Comparison of ENCODE assay signal across 23 mouse cellular contexts in the genomic region with DNA sequence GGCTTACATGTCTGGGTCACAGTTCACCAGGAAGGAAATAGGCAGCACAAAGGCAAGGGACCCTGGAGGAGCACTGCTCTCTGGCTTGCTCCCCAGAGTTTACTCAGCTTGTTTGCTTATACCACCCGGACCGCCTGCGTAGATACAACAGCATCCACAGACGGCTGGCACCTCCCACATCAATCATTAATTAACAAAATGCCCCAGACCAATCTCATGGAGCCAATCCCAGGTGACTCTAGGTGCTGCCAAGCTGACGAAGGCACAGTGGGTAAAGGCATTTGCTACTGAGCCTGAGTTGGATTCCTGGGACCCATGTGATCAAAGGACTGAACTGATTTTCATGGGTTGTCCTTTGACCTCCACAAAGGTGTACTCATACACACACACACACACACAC. TPM values are rescaled to one million over a fixed set of nuclear protein-coding genes. Genes with fewer than 3 reads are reported as not detected.
A peak's percentile ranks its signal among the peaks of the same experiment; 100 is the strongest.
DNase-seq lines count a peak whose midpoint lies in the region; ATAC-seq lines count a peak whose summit lies in the region.
"Had no signal": no experiment of that assay in that cellular context is flagged by ENCODE, and none has a peak within 500 bp of the region (broad histone marks: within the 10 kb centered on the region; RNA-seq: fewer than 3 reads in every experiment).

No protein-coding gene starts in this region.

- H3K9ac ChIP-seq in hindbrain, embryonic 13.5 days = no peak overlapping the region
- H3K9ac ChIP-seq in hindbrain, embryonic 11.5 days (ENCODE audit: low read depth, low read length) = no peak overlapping the region
- no peak overlapping the region for H3K9ac ChIP-seq in kidney, embryonic 16.5 days (replicated peaks; ENCODE audit: low read length)
- no peak overlapping the region for H3K9ac ChIP-seq in midbrain, embryonic 11.5 days (ENCODE audit: low read length)
- H3K9ac ChIP-seq in midbrain, embryonic 15.5 days = no peak overlapping the region
- H3K9ac ChIP-seq: embryonic facial prominence, embryonic 15.5 days; heart, embryonic 15.5 days had no signal

- H3K4me1 ChIP-seq in hindbrain, embryonic 13.5 days (replicated peaks) = peaks cover 49% of the 10 kb centered on the region
- peaks cover 4% of the 10 kb centered on the region; the same call in 1 of the 2 replicates for H3K4me1 ChIP-seq in hindbrain, embryonic 11.5 days (replicated peaks; ENCODE audit: control insufficient read depth, insufficient read depth, low read length)
- H3K4me1 ChIP-seq in kidney, embryonic 16.5 days (ENCODE audit: insufficient read depth, low read length) = peaks cover 14% of the 10 kb centered on the region
- peaks cover 10% of the 10 kb centered on the region for H3K4me1 ChIP-seq in midbrain, embryonic 11.5 days (ENCODE audit: control insufficient read depth, insufficient read depth, low read length)
- peaks cover 18% of the 10 kb centered on the region for H3K4me1 ChIP-seq in midbrain, embryonic 15.5 days

- H3K36me3 ChIP-seq in hindbrain, embryonic 13.5 days = no peaks in the 10 kb centered on the region
- H3K36me3 ChIP-seq in hindbrain, embryonic 11.5 days (ENCODE audit: control insufficient read depth, insufficient read depth, low read length) = no peaks in the 10 kb centered on the region
- no peaks in the 10 kb centered on the region for H3K36me3 ChIP-seq in kidney, embryonic 16.5 days (ENCODE audit: insufficient read depth, low read length)
- H3K36me3 ChIP-seq in midbrain, embryonic 11.5 days (ENCODE audit: control insufficient read depth, insufficient read depth, low read length) = no peaks in the 10 kb centered on the region
- H3K36me3 ChIP-seq in midbrain, embryonic 15.5 days (replicated peaks) = no peaks in the 10 kb centered on the region
- H3K36me3 ChIP-seq: embryonic facial prominence, embryonic 15.5 days; forebrain, embryonic 10.5 days; heart, embryonic 15.5 days; hindbrain, embryonic 10.5 days had no signal

- 60% methylated on average over 5 of the region's 5 CpGs for WGBS in hindbrain, embryonic 13.5 days
- WGBS in hindbrain, embryonic 11.5 days = 73% methylated on average over 5 of the region's 5 CpGs
- 54% methylated on average over 5 of the region's 5 CpGs for WGBS in kidney, embryonic 16.5 days
- 85% methylated on average over 5 of the region's 5 CpGs for WGBS in midbrain, embryonic 11.5 days
- WGBS in midbrain, embryonic 15.5 days = 73% methylated on average over 5 of the region's 5 CpGs

- no peak for DNase-seq in hindbrain, embryonic 11.5 days (ENCODE audit: low spot score)
- DNase-seq in kidney, adult 8-10 months = peak; percentile 30 to 59
- DNase-seq in midbrain, embryonic 11.5 days (ENCODE audit: low spot score, missing footprints) = peak; percentile 65
- DNase-seq in yolk sac, embryonic 10.5 days (ENCODE audit: low spot score) = peak; percentile 44
- no peak for DNase-seq in layer of hippocampus, postnatal 10 days (ENCODE audit: low spot score in 2 of 2)
- DNase-seq: adrenal gland, postnatal 10 days; cerebellum, adult 11 months; cerebellum, adult 8-10 months; cerebellum, postnatal 14 days; embryo, embryonic 11 days; gastrocnemius, postnatal 10 days; heart, adult 2 months had no signal

- peaks cover 26% of the 10 kb centered on the region for H3K27me3 ChIP-seq in hindbrain, embryonic 13.5 days
- peaks cover 16% of the 10 kb centered on the region for H3K27me3 ChIP-seq in hindbrain, embryonic 11.5 days (ENCODE audit: control insufficient read depth, insufficient read depth, low read length)
- peaks cover 37% of the 10 kb centered on the region for H3K27me3 ChIP-seq in kidney, embryonic 16.5 days (ENCODE audit: insufficient read depth, low read length)
- H3K27me3 ChIP-seq in midbrain, embryonic 11.5 days (ENCODE audit: control insufficient read depth, insufficient read depth, low read length) = peaks cover 23% of the 10 kb centered on the region; the same call in 1 of the 2 replicates
- peaks cover 10% of the 10 kb centered on the region; the same call in 1 of the 2 replicates for H3K27me3 ChIP-seq in midbrain, embryonic 15.5 days (replicated peaks)

- 0 out of 2 replicates have a peak overlapping the region, but pooled peaks have one; percentile 32 for H3K27ac ChIP-seq in hindbrain, embryonic 13.5 days
- no peak overlapping the region for H3K27ac ChIP-seq in hindbrain, embryonic 11.5 days (ENCODE audit: low read depth, low read length)
- H3K27ac ChIP-seq in kidney, embryonic 16.5 days (ENCODE audit: low read length) = no peak overlapping the region
- H3K27ac ChIP-seq in midbrain, embryonic 11.5 days (ENCODE audit: low read depth, low read length) = no peak overlapping the region
- H3K27ac ChIP-seq in midbrain, embryonic 15.5 days = no peak overlapping the region
- H3K27ac ChIP-seq: embryonic facial prominence, embryonic 15.5 days; forebrain, embryonic 10.5 days; heart, adult 2 months; heart, embryonic 15.5 days; hindbrain, embryonic 10.5 days had no signal

- H3K9me3 ChIP-seq in hindbrain, embryonic 13.5 days = no peaks in the 10 kb centered on the region
- H3K9me3 ChIP-seq in hindbrain, embryonic 11.5 days (ENCODE audit: control insufficient read depth, low read length) = no peaks in the 10 kb centered on the region
- H3K9me3 ChIP-seq in kidney, embryonic 16.5 days (ENCODE audit: low read length) = no peaks in the 10 kb centered on the region
- no peaks in the 10 kb centered on the region for H3K9me3 ChIP-seq in midbrain, embryonic 11.5 days (ENCODE audit: control insufficient read depth, low read length)
- no peaks in the 10 kb centered on the region for H3K9me3 ChIP-seq in midbrain, embryonic 15.5 days
- H3K9me3 ChIP-seq: embryonic facial prominence, embryonic 15.5 days; forebrain, embryonic 10.5 days; heart, embryonic 15.5 days; hindbrain, embryonic 10.5 days had no signal

- no peak overlapping the region for H3K4me3 ChIP-seq in hindbrain, embryonic 13.5 days
- no peak overlapping the region for H3K4me3 ChIP-seq in hindbrain, embryonic 11.5 days (ENCODE audit: low read depth, low read length)
- no peak overlapping the region for H3K4me3 ChIP-seq in kidney, embryonic 16.5 days (ENCODE audit: low read length)
- no peak overlapping the region for H3K4me3 ChIP-seq in midbrain, embryonic 11.5 days (ENCODE audit: low read depth, low read length)
- H3K4me3 ChIP-seq in midbrain, embryonic 15.5 days = no peak overlapping the region
- H3K4me3 ChIP-seq: embryonic facial prominence, embryonic 15.5 days; erythroblast, embryonic 14.5 days; forebrain, embryonic 10.5 days; heart, adult 2 months; heart, embryonic 15.5 days; hindbrain, embryonic 10.5 days had no signal

- no peak overlapping the region for H3K4me2 ChIP-seq in hindbrain, embryonic 13.5 days
- H3K4me2 ChIP-seq in hindbrain, embryonic 11.5 days (replicated peaks; ENCODE audit: low read depth, low read length) = no peak overlapping the region
- H3K4me2 ChIP-seq in kidney, embryonic 16.5 days (replicated peaks; ENCODE audit: low read depth, low read length) = no peak overlapping the region
- H3K4me2 ChIP-seq in midbrain, embryonic 11.5 days = no peak overlapping the region
- no peak overlapping the region for H3K4me2 ChIP-seq in midbrain, embryonic 15.5 days
- H3K4me2 ChIP-seq: embryonic facial prominence, embryonic 15.5 days; heart, embryonic 11.5 days; heart, embryonic 15.5 days had no signal

- ATAC-seq in hindbrain, embryonic 13.5 days (ENCODE audit: low FRiP score) = no peak
- ATAC-seq in hindbrain, embryonic 11.5 days (ENCODE audit: low FRiP score) = no peak
- ATAC-seq in kidney, embryonic 16.5 days (ENCODE audit: low FRiP score, low TSS enrichment) = no peak
- ATAC-seq in midbrain, embryonic 11.5 days (ENCODE audit: low FRiP score) = no peak
- no peak for ATAC-seq in midbrain, embryonic 15.5 days (replicated peaks)
- ATAC-seq: forebrain, embryonic 16.5 days had no signal

RNA-seq across cellular contexts. Expression of a gene that starts 6.6 kb away (rescaled TPM):
- polyA plus RNA-seq in hindbrain, embryonic 13.5 days (2015; fragmentation: Nextera tagmentation; extraction: Ambion mirVana) = 15.6 and 16.2 TPM in 2 replicates
- 7.7 and 10.5 TPM in 2 replicates for polyA plus RNA-seq in hindbrain, embryonic 11.5 days (2014; fragmentation: Nextera tagmentation; extraction: Ambion mirVana)
- 5.5 and 6.4 TPM in 2 replicates for polyA plus RNA-seq in kidney, embryonic 16.5 days (2015; fragmentation: Nextera tagmentation; extraction: Ambion mirVana)
- 12.8 and 14.1 TPM in 2 replicates for polyA plus RNA-seq in midbrain, embryonic 11.5 days (2014; fragmentation: Nextera tagmentation; extraction: Ambion mirVana)
- polyA plus RNA-seq in midbrain, embryonic 15.5 days (2015; fragmentation: Nextera tagmentation; extraction: Ambion mirVana) = 29.4 TPM in 2 replicates
- total RNA-seq in layer of hippocampus, postnatal 10 days (2021) = 10 to 100 TPM; 11.5 to 11.7 TPM
- total RNA-seq: common myeloid progenitor, adult 5-6 weeks; gastrocnemius, postnatal 10 days had no signal
- polyA plus RNA-seq: erythroblast, embryonic 14.5 days had no signal

RNA-seq across cellular contexts. Expression of a gene that starts 23.8 kb away (rescaled TPM):
- polyA plus RNA-seq in hindbrain, embryonic 13.5 days (2015; fragmentation: Nextera tagmentation; extraction: Ambion mirVana) = 875 and 879 TPM in 2 replicates
- 702 and 724 TPM in 2 replicates for polyA plus RNA-seq in hindbrain, embryonic 11.5 days (2014; fragmentation: Nextera tagmentation; extraction: Ambion mirVana)
- polyA plus RNA-seq in kidney, embryonic 16.5 days (2015; fragmentation: Nextera tagmentation; extraction: Ambion mirVana) = 670 and 691 TPM in 2 replicates
- 730 and 739 TPM in 2 replicates for polyA plus RNA-seq in midbrain, embryonic 11.5 days (2014; fragmentation: Nextera tagmentation; extraction: Ambion mirVana)
- 715 and 767 TPM in 2 replicates for polyA plus RNA-seq in midbrain, embryonic 15.5 days (2015; fragmentation: Nextera tagmentation; extraction: Ambion mirVana)
- 100 to 1,000 TPM; 486 to 497 TPM for total RNA-seq in layer of hippocampus, postnatal 10 days (2021)

RNA-seq across cellular contexts. Expression of a gene that starts 29.4 kb away (rescaled TPM):
- polyA plus RNA-seq in hindbrain, embryonic 13.5 days (2015; fragmentation: Nextera tagmentation; extraction: Ambion mirVana) = 86.3 and 94.6 TPM in 2 replicates
- polyA plus RNA-seq in hindbrain, embryonic 11.5 days (2014; fragmentation: Nextera tagmentation; extraction: Ambion mirVana) = 17.7 and 18.3 TPM in 2 replicates
- 17.7 and 20.2 TPM in 2 replicates for polyA plus RNA-seq in kidney, embryonic 16.5 days (2015; fragmentation: Nextera tagmentation; extraction: Ambion mirVana)
- polyA plus RNA-seq in midbrain, embryonic 11.5 days (2014; fragmentation: Nextera tagmentation; extraction: Ambion mirVana) = 17.6 and 17.7 TPM in 2 replicates
- 153 and 155 TPM in 2 replicates for polyA plus RNA-seq in midbrain, embryonic 15.5 days (2015; fragmentation: Nextera tagmentation; extraction: Ambion mirVana)
- 100 to 1,000 TPM; 345 to 387 TPM for total RNA-seq in layer of hippocampus, postnatal 10 days (2021)

RNA-seq across cellular contexts. Expression of a gene that starts 40.1 kb away (rescaled TPM):
- 21.6 and 22.4 TPM in 2 replicates for polyA plus RNA-seq in hindbrain, embryonic 13.5 days (2015; fragmentation: Nextera tagmentation; extraction: Ambion mirVana)
- polyA plus RNA-seq in hindbrain, embryonic 11.5 days (2014; fragmentation: Nextera tagmentation; extraction: Ambion mirVana) = 14.9 and 17.7 TPM in 2 replicates
- polyA plus RNA-seq in kidney, embryonic 16.5 days (2015; fragmentation: Nextera tagmentation; extraction: Ambion mirVana) = 19.0 and 19.8 TPM in 2 replicates
- polyA plus RNA-seq in midbrain, embryonic 11.5 days (2014; fragmentation: Nextera tagmentation; extraction: Ambion mirVana) = 16.0 and 16.1 TPM in 2 replicates
- 27.7 and 28.2 TPM in 2 replicates for polyA plus RNA-seq in midbrain, embryonic 15.5 days (2015; fragmentation: Nextera tagmentation; extraction: Ambion mirVana)
- 10 to 100 TPM; 24.6 to 28.8 TPM for total RNA-seq in layer of hippocampus, postnatal 10 days (2021)

RNA-seq across cellular contexts. Expression of a gene that starts 55.3 kb away (rescaled TPM):
- 67.9 and 75.2 TPM in 2 replicates for polyA plus RNA-seq in hindbrain, embryonic 13.5 days (2015; fragmentation: Nextera tagmentation; extraction: Ambion mirVana)
- 50.0 and 52.7 TPM in 2 replicates for polyA plus RNA-seq in hindbrain, embryonic 11.5 days (2014; fragmentation: Nextera tagmentation; extraction: Ambion mirVana)
- polyA plus RNA-seq in kidney, embryonic 16.5 days (2015; fragmentation: Nextera tagmentation; extraction: Ambion mirVana) = 54.6 and 57.2 TPM in 2 replicates
- polyA plus RNA-seq in midbrain, embryonic 11.5 days (2014; fragmentation: Nextera tagmentation; extraction: Ambion mirVana) = 49.8 and 54.0 TPM in 2 replicates
- 81.2 and 82.9 TPM in 2 replicates for polyA plus RNA-seq in midbrain, embryonic 15.5 days (2015; fragmentation: Nextera tagmentation; extraction: Ambion mirVana)
- 10 to 100 TPM; 70.4 to 76.5 TPM for total RNA-seq in layer of hippocampus, postnatal 10 days (2021)

Comparison
In these comparisons a context has a peak if more than half of its experiments do, and no peak if none do; other contexts are left out.
1. DNase-seq: peak in kidney, adult 8-10 months (2 of 2), midbrain, embryonic 11.5 days (single experiment) and yolk sac, embryonic 10.5 days (single experiment); none in hindbrain, embryonic 11.5 days (single experiment) and layer of hippocampus, postnatal 10 days (0 of 2).